Mouse (Mus musculus) MEL (cell line): ENCODE results near the gene Rp9. TPM values are rescaled to one million over a fixed set of nuclear protein-coding genes. Genes with fewer than 3 reads are reported as not detected.
A peak's percentile ranks its signal among the peaks of the same experiment; 100 is the strongest.

Source experiments
- DNase-seq: peaks from one replicate; pipeline ENCODE4 v3.0.0; 2011; ENCODE audit warnings: low read depth, low spot score
- H3K27ac ChIP-seq: 2 replicates; pipeline ENCODE4 v1.5.1; 2012; ENCODE audit warnings: low read depth, mild to moderate bottlenecking, control low read depth, low read length, moderate library complexity; ENCODE audit not compliant: control insufficient read depth
- H3K27me3 ChIP-seq, 2 experiments: fragments of 150-350 bp in 1 of 2; sonication (generic) in 1 of 2; 2 replicates each; pipeline ENCODE4 v1.6.1; 2012; ENCODE audit warnings: low read length in 2 of 2, mild to moderate bottlenecking in 2 of 2, improper control_type of control experiment in 1 of 2, moderate library complexity in 1 of 2; ENCODE audit not compliant: insufficient read depth in 2 of 2, control insufficient read depth in 1 of 2
- H3K36me3 ChIP-seq, 2 experiments: 2 replicates each; pipeline ENCODE4 v1.6.1; 2012 to 2014; ENCODE audit warnings: low read length in 2 of 2, improper control_type of control experiment in 1 of 2, inconsistent platforms in 1 of 2, mild to moderate bottlenecking in 1 of 2; ENCODE audit not compliant: insufficient read depth in 2 of 2, control insufficient read depth in 1 of 2
- H3K4me1 ChIP-seq, 2 experiments: fragments of 150-350 bp in 1 of 2; sonication (generic) in 1 of 2; 2 replicates each; pipeline ENCODE4 v1.6.1; 2012; ENCODE audit warnings: low read length in 2 of 2, improper control_type of control experiment in 1 of 2, mild to moderate bottlenecking in 1 of 2; ENCODE audit not compliant: insufficient read depth in 2 of 2, control insufficient read depth in 1 of 2
- H3K4me3 ChIP-seq, 2 experiments: fragments of 150-350 bp in 1 of 2; sonication (generic) in 1 of 2; 2 replicates each; pipeline ENCODE4 v1.5.1; 2012; ENCODE audit warnings: low read depth in 2 of 2, low read length in 2 of 2, mild to moderate bottlenecking in 2 of 2, moderate library complexity in 2 of 2, control low read depth in 1 of 2, improper control_type of control experiment in 1 of 2; ENCODE audit not compliant: control insufficient read depth in 1 of 2, insufficient read depth in 1 of 2
- H3K79me2 ChIP-seq: 2 replicates; pipeline ENCODE4 v1.6.1; 2012; ENCODE audit warnings: mild to moderate bottlenecking, low read length, moderate library complexity; ENCODE audit not compliant: control insufficient read depth, poor library complexity, insufficient read depth
- H3K9ac ChIP-seq: 2 replicates; pipeline ENCODE4 v1.6.1; 2012; ENCODE audit warnings: low read depth, mild to moderate bottlenecking, control low read depth, low read length, moderate library complexity; ENCODE audit not compliant: control insufficient read depth, poor library complexity, severe bottlenecking
- H3K9me3 ChIP-seq: fragments of 150-350 bp; sonication (generic); replicated peaks from 2 replicates; pipeline ENCODE4 v1.6.1; 2012; ENCODE audit warnings: mild to moderate bottlenecking, low read length, improper control_type of control experiment, moderate library complexity; ENCODE audit not compliant: insufficient read depth
- CHD2 ChIP-seq: IDR thresholded peaks from 2 replicates; pipeline ENCODE4 v1.6.1; 2011; ENCODE audit warnings: low read length, improper control_type of control experiment
- CTCF ChIP-seq, 3 experiments: IDR thresholded peaks in 2 of 3; conservative IDR thresholded peaks in 1 of 3; 2 replicates each; pipeline ENCODE4 v1.5.1; 2011 to 2012; ENCODE audit warnings: low read length in 3 of 3, low read depth in 2 of 3, mild to moderate bottlenecking in 2 of 3, improper control_type of control experiment in 1 of 3, inconsistent platforms in 1 of 3, mixed read lengths in 1 of 3, moderate library complexity in 1 of 3; ENCODE audit not compliant: control insufficient read depth in 1 of 3, insufficient read depth in 1 of 3, poor library complexity in 1 of 3, severe bottlenecking in 1 of 3
- E2F4 ChIP-seq: IDR thresholded peaks from 2 replicates; pipeline ENCODE4 v1.6.1; 2011; ENCODE audit warnings: low read depth, low read length, improper control_type of control experiment, borderline replicate concordance
- EP300 ChIP-seq, 2 experiments: IDR thresholded peaks; 2 replicates each; pipeline ENCODE4 v1.6.1; 2011; ENCODE audit warnings: improper control_type of control experiment in 2 of 2, low read length in 2 of 2, low read depth in 1 of 2, mild to moderate bottlenecking in 1 of 2
- GABPA ChIP-seq: IDR thresholded peaks from 2 replicates; pipeline ENCODE4 v1.6.1; 2012; ENCODE audit warnings: low read depth, mild to moderate bottlenecking, inconsistent platforms, low read length, improper control_type of control experiment, moderate library complexity
- GATA1 ChIP-seq: IDR thresholded peaks from 2 replicates; pipeline ENCODE4 v1.6.1; 2011; ENCODE audit warnings: low read depth, low read length, improper control_type of control experiment
- HCFC1 ChIP-seq: IDR thresholded peaks from 2 replicates; pipeline ENCODE4 v1.6.1; 2012; ENCODE audit warnings: low read depth, mild to moderate bottlenecking, inconsistent platforms, low read length, improper control_type of control experiment, moderate library complexity
- MAFK ChIP-seq: IDR thresholded peaks from 2 replicates; pipeline ENCODE4 v1.6.1; 2011; ENCODE audit warnings: low read depth, mild to moderate bottlenecking, low read length, improper control_type of control experiment, borderline replicate concordance
- MAX ChIP-seq: IDR thresholded peaks from 2 replicates; pipeline ENCODE4 v1.6.1; 2011; ENCODE audit warnings: low read length, improper control_type of control experiment
- MAZ ChIP-seq: IDR thresholded peaks from 2 replicates; pipeline ENCODE4 v1.6.1; 2012; ENCODE audit warnings: low read depth, mild to moderate bottlenecking, inconsistent platforms, low read length, improper control_type of control experiment
- MYB ChIP-seq: IDR thresholded peaks from 2 replicates; pipeline ENCODE4 v1.6.1; 2011; ENCODE audit warnings: mild to moderate bottlenecking, low read depth, low read length, improper control_type of control experiment
- NELFE ChIP-seq: IDR thresholded peaks from 2 replicates; pipeline ENCODE4 v1.6.1; 2011; ENCODE audit warnings: low read depth, low read length, improper control_type of control experiment
- POLR2A ChIP-seq, 2 experiments: IDR thresholded peaks; 2 replicates each; pipeline ENCODE4 v1.6.1; 2011 to 2012; ENCODE audit warnings: low read length in 2 of 2, mild to moderate bottlenecking in 2 of 2, control low read depth in 1 of 2, improper control_type of control experiment in 1 of 2, low read depth in 1 of 2, moderate library complexity in 1 of 2; ENCODE audit not compliant: control insufficient read depth in 1 of 2, insufficient read depth in 1 of 2, poor library complexity in 1 of 2
- POLR2AphosphoS2 ChIP-seq: IDR thresholded peaks from 2 replicates; pipeline ENCODE4 v1.6.1; 2011; ENCODE audit warnings: low read length, improper control_type of control experiment
- POLR2AphosphoS5 ChIP-seq: IDR thresholded peaks from 2 replicates; pipeline ENCODE4 v1.6.1; 2012; ENCODE audit warnings: low read depth, borderline replicate concordance, mild to moderate bottlenecking, inconsistent platforms, low read length, moderate library complexity, mixed read lengths
- RAD21 ChIP-seq: IDR thresholded peaks from 2 replicates; pipeline ENCODE4 v1.6.1; 2011; ENCODE audit warnings: mild to moderate bottlenecking, low read depth, low read length, improper control_type of control experiment
- RCOR1 ChIP-seq: IDR thresholded peaks from 2 replicates; pipeline ENCODE4 v1.6.1; 2012; ENCODE audit warnings: low read depth, mild to moderate bottlenecking, inconsistent platforms, low read length, improper control_type of control experiment
- TAL1 ChIP-seq: IDR thresholded peaks from 2 replicates; pipeline ENCODE4 v1.6.1; 2012; ENCODE audit warnings: mild to moderate bottlenecking, inconsistent platforms, low read length, moderate library complexity, mixed read lengths
- TBP ChIP-seq: IDR thresholded peaks from 2 replicates; pipeline ENCODE4 v1.8.0; 2011; ENCODE audit warnings: low read depth, low read length, improper control_type of control experiment
- TCF12 ChIP-seq: IDR thresholded peaks from 2 replicates; pipeline ENCODE4 v1.6.1; 2014; ENCODE audit warnings: low read depth, mild to moderate bottlenecking, inconsistent platforms, low read length, improper control_type of control experiment, moderate library complexity
- UBTF ChIP-seq: IDR thresholded peaks from 2 replicates; pipeline ENCODE4 v1.6.1; 2012; ENCODE audit warnings: low read depth, mild to moderate bottlenecking, inconsistent platforms, low read length, improper control_type of control experiment, moderate library complexity, borderline replicate concordance; ENCODE audit not compliant: insufficient read depth
- USF1 ChIP-seq: IDR thresholded peaks from 2 replicates; pipeline ENCODE4 v1.6.1; 2014; ENCODE audit warnings: low read depth, mild to moderate bottlenecking, inconsistent platforms, low read length, improper control_type of control experiment, moderate library complexity
- USF2 ChIP-seq, 2 experiments: IDR thresholded peaks; 2 replicates each; pipeline ENCODE4 v1.6.1; 2011 to 2012; ENCODE audit warnings: improper control_type of control experiment in 2 of 2, low read length in 2 of 2, borderline replicate concordance in 1 of 2, inconsistent platforms in 1 of 2, low read depth in 1 of 2, mild to moderate bottlenecking in 1 of 2; ENCODE audit not compliant: insufficient read depth in 1 of 2
- ZC3H11A ChIP-seq: IDR thresholded peaks from 2 replicates; pipeline ENCODE4 v1.6.1; 2012; ENCODE audit warnings: low read depth, mild to moderate bottlenecking, inconsistent platforms, low read length, improper control_type of control experiment
- ZKSCAN1 ChIP-seq: IDR thresholded peaks from 2 replicates; pipeline ENCODE4 v1.6.1; 2012; ENCODE audit warnings: low read depth, mild to moderate bottlenecking, inconsistent platforms, low read length, improper control_type of control experiment, moderate library complexity
- ZMIZ1 ChIP-seq: IDR thresholded peaks from 2 replicates; pipeline ENCODE4 v1.6.1; 2012; ENCODE audit warnings: low read depth, mild to moderate bottlenecking, inconsistent platforms, low read length, improper control_type of control experiment, moderate library complexity
- polyA plus RNA-seq, 2 experiments: library from polyadenylated mRNA; stranded (reverse) in 1 of 2; unstranded in 1 of 2; fragments of >175 nt in 1 of 2; fragments of >200 nt in 1 of 2; gene quantifications; 2 replicates each; pipeline versions ENCODE4 v1.2.1 to v1.2.4; 2012; ENCODE audit warnings: low replicate concordance in 2 of 2, low read depth in 1 of 2; ENCODE audit not compliant: insufficient read length in 2 of 2, insufficient read depth in 1 of 2, missing spikeins in 1 of 2
- total RNA-seq: library from RNA; depleted of rRNA; stranded (reverse); fragments of 300-350 nt; gene quantifications from 2 replicates; pipeline ENCODE4 v1.2.3, GENCODE M21; 2012

Rp9 gene
- total and polyA plus RNA-seq, 3 experiments: 225 to 417 (median 405) TPM

DNA sequence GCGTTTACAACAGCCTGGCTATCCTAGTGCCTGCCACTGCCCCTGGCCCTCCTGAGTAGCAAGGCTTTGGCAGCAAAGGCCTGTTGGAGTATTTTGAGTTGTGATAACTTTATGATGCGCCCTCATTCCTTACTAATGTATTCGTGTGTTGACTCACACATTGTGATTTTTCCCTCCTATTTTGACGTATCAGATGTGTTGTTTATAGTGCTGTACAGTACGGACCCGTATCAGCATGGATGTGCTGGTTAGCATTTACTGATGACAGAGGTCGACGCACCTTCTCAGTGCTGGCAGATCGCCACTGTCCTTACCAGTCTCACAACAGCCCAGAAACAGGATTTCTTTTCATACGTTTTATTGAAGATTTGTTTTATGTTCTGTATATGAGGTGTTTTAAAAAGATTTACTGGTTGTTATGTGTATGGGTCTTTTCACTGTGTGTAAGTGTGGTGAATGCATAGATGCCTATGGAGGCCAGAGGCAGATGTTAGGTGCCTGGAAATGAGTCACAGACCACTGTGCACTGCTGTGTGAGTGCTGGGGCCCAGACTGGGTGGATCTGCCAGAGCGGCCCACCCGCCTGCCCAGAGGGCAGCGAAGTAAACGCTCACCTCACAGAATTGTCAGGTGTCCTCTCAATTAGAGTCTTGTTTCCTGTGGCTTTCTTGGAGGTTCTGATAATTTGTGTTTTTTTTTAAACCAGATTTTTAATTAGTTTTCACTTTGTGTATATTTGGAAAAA lies 40.7 kb downstream of the Rp9 start (continued):
- TF ChIP-seq GABPA: no peak
- 0 out of 2 replicates have a peak, but pooled peaks have one; percentile 62 for TF ChIP-seq E2F4
- TF ChIP-seq MYB: no peak; the same call in 1 of the 2 replicates
- 0 out of 2 replicates have a peak, but pooled peaks have one; percentile 18 for TF ChIP-seq ZC3H11A
- no peak for TF ChIP-seq POLR2AphosphoS5
- no peak for TF ChIP-seq UBTF
- no peak for TF ChIP-seq TAL1
- no peak for TF ChIP-seq CTCF (IDR thresholded peaks at IDR 0.05 in 2 of 3, conservative IDR thresholded peaks at IDR 0.05 in 1 of 3; ENCODE audit: control insufficient read depth in 1 of 3, insufficient read depth in 1 of 3, low read depth in 2 of 3, low read length in 3 of 3, poor library complexity in 1 of 3, severe bottlenecking in 1 of 3)
- no peak for TF ChIP-seq RAD21
- TF ChIP-seq, all 39 proteins: peak for 16

- TF ChIP-seq EP300 (IDR thresholded peaks at IDR 0.05; ENCODE audit: low read depth in 1 of 2, low read length in 2 of 2) (peak; percentile 28 to 36; a peak in 3 of 4 replicates), MAFK (no peak), E2F4 (no peak), MAZ (no peak; the same call in 1 of the 2 replicates), ZMIZ1 (peak; percentile 94), CHD2 (0 out of 2 replicates have a peak, but pooled peaks have one; percentile 13), USF1 (no peak), MYB (0 out of 2 replicates have a peak, but pooled peaks have one; percentile 30), TCF12 (peak; percentile 44), USF2 (IDR thresholded peaks at IDR 0.05; ENCODE audit: borderline replicate concordance in 1 of 2, insufficient read depth in 1 of 2, low read depth in 1 of 2, low read length in 2 of 2) (no peak), HCFC1 (0 out of 2 replicates have a peak, but pooled peaks have one; percentile 54), TBP (peak; percentile 55; the same call in 1 of the 2 replicates), POLR2AphosphoS2 (peak; percentile 65), POLR2A (IDR thresholded peaks at IDR 0.05; ENCODE audit: control insufficient read depth in 1 of 2, insufficient read depth in 1 of 2, low read depth in 1 of 2, low read length in 2 of 2, poor library complexity in 1 of 2) (peak in 1 of 2 experiments; percentile 74; a peak in 2 of 4 replicates), RCOR1 (0 out of 2 replicates have a peak, but pooled peaks have one; percentile 33), GATA1 (peak; percentile 52; the same call in 1 of the 2 replicates), NELFE (peak; percentile 74), POLR2AphosphoS5 (no peak), MAX (no peak; the same call in 1 of the 2 replicates), ZKSCAN1 (peak; percentile 48; the same call in 1 of the 2 replicates)
- TF ChIP-seq, all 39 proteins: peak for 13
- H3K79me2 ChIP-seq: no peaks in the 10 kb centered on the region
- H3K4me1 ChIP-seq: peaks cover 37 to 39% of the 10 kb centered on the region in 2 experiments
- no peaks in the 10 kb centered on the region for H3K27me3 ChIP-seq
- H3K9ac ChIP-seq: peak overlapping the region; percentile 24; the same call in 1 of the 2 replicates
- H3K4me3 ChIP-seq: peak overlapping the region; percentile 1 to 3; a peak in 2 of 4 replicates
- H3K27ac ChIP-seq: peak overlapping the region; percentile 70
- peak; percentile 84 for DNase-seq
- H3K9me3 ChIP-seq: no peaks in the 10 kb centered on the region
- H3K36me3 ChIP-seq: peaks cover 0 to 40% of the 10 kb centered on the region in 2 experiments; a peak in 2 of 4 replicates
Observed at GRCm38 (mm10) chr9:22428028-22428665, 41.4 kb downstream of the Rp9 start.
